Mouse (Mus musculus) heart, adult 2 months (tissue): Measurements from ENCODE around the gene Xlr4c.
"Not testable (repeated sequence)": the region's sequence is repeated elsewhere in the genome, so short reads cannot be mapped to it uniquely, and the experiment has no call there.

Source experiments
- CTCF ChIP-seq: fragments of 200-600 bp; IDR thresholded peaks from 2 replicates; pipeline ENCODE4 v1.8.1; 2022; ENCODE audit warnings: antibody characterized with exemption, mild to moderate bottlenecking, moderate library complexity
- EP300 ChIP-seq: fragments of 200-500 bp; IDR thresholded peaks from 2 replicates; pipeline ENCODE4 v1.6.1; 2011; ENCODE audit warnings: low read depth, low read length, control low read depth; ENCODE audit not compliant: insufficient read depth
- POLR2A ChIP-seq: fragments of 200-500 bp; IDR thresholded peaks from 2 replicates; pipeline ENCODE4 v1.6.1; 2011; ENCODE audit warnings: mild to moderate bottlenecking, low read depth, low read length, control low read depth; ENCODE audit not compliant: insufficient read depth

GRCm38 (mm10) chrX:73262428-73262827 is 19.5 kb upstream of the Xlr4c start:
- not testable (repeated sequence) for TF ChIP-seq POLR2A, CTCF, EP300
